Mouse (Mus musculus) heart, embryonic 14.5 days (tissue): ENCODE data around the gene Ybx2. TPM values are rescaled to one million over a fixed set of nuclear protein-coding genes. Genes with fewer than 3 reads are reported as not detected.
A peak's percentile ranks its signal among the peaks of the same experiment; 100 is the strongest.

Experiments
- ATAC-seq: fragments of 200-750 bp; cut with Nextera tagmentation; 2 replicates; pipeline ENCODE4 v1.8.0; 2017; ENCODE audit warnings: low read depth, moderate TSS enrichment; ENCODE audit not compliant: insufficient number of reproducible peaks, insufficient read depth, low FRiP score
- H3K27ac ChIP-seq, 2 experiments: fragments of 200-500 bp in 1 of 2; fragments of 300-500 bp in 1 of 2; sonication (generic) in 1 of 2; replicated peaks in 1 of 2; 2 replicates each; pipeline ENCODE4 v1.5.1; 2012 to 2014; ENCODE audit warnings: low read depth in 2 of 2, low read length in 2 of 2, control low read depth in 1 of 2, mild to moderate bottlenecking in 1 of 2, mixed read lengths in 1 of 2; ENCODE audit not compliant: control insufficient read depth in 1 of 2, insufficient read depth in 1 of 2
- H3K27me3 ChIP-seq: fragments of 300-500 bp; sonication (generic); 2 replicates; pipeline ENCODE4 v1.6.1; 2014; ENCODE audit warnings: mild to moderate bottlenecking, low read length, control low read depth; ENCODE audit not compliant: control insufficient read depth, insufficient read depth
- H3K36me3 ChIP-seq: fragments of 300-500 bp; sonication (generic); 2 replicates; pipeline ENCODE4 v1.6.1; 2014; ENCODE audit warnings: mild to moderate bottlenecking, control low read depth, low read length, mixed read lengths; ENCODE audit not compliant: control insufficient read depth, insufficient read depth
- H3K4me1 ChIP-seq, 2 experiments: fragments of 200-500 bp in 1 of 2; fragments of 300-500 bp in 1 of 2; sonication (generic) in 1 of 2; 2 replicates each; pipeline ENCODE4 v1.6.1; 2012 to 2014; ENCODE audit warnings: low read length in 2 of 2, control low read depth in 1 of 2, mixed read lengths in 1 of 2; ENCODE audit not compliant: control insufficient read depth in 2 of 2, insufficient read depth in 2 of 2
- H3K4me2 ChIP-seq: fragments of 300-500 bp; sonication (generic); 2 replicates; pipeline ENCODE4 v1.6.1; 2014; ENCODE audit warnings: mild to moderate bottlenecking, low read length
- H3K4me3 ChIP-seq, 2 experiments: fragments of 200-500 bp in 1 of 2; fragments of 300-500 bp in 1 of 2; sonication (generic) in 1 of 2; 2 replicates each; pipeline ENCODE4 v1.5.1; 2012 to 2014; ENCODE audit warnings: low read length in 2 of 2, mild to moderate bottlenecking in 2 of 2, control low read depth in 1 of 2, low read depth in 1 of 2, moderate library complexity in 1 of 2; ENCODE audit not compliant: control insufficient read depth in 1 of 2, insufficient read depth in 1 of 2
- H3K9ac ChIP-seq: fragments of 300-500 bp; sonication (generic); 2 replicates; pipeline ENCODE4 v1.6.1; 2014; ENCODE audit warnings: mild to moderate bottlenecking, low read length
- H3K9me3 ChIP-seq: fragments of 300-500 bp; sonication (generic); 2 replicates; pipeline ENCODE4 v1.6.1; 2016; ENCODE audit warnings: low read length, control low read depth; ENCODE audit not compliant: control insufficient read depth
- WGBS: fragments of 180-500 bp; shearing (Covaris S2); extraction: QIAGEN DNeasy Blood & Tissue Kit; methylation state at CpG from one replicate; pipeline ENCODE4 v1.1.7; 2014; 5-methylcytosine and 5-hydroxymethylcytosine counted together
- polyA plus RNA-seq: library from polyadenylated mRNA; unstranded; fragments of >200 nt; fragmentation: Nextera tagmentation; extraction: Ambion mirVana; gene quantifications from 2 replicates; pipeline ENCODE4 v1.2.1, GENCODE M21; 2014

The Ybx2 gene
- polyA plus RNA-seq, 1 experiment from 2014 or later, result 7.3 TPM

DNA sequence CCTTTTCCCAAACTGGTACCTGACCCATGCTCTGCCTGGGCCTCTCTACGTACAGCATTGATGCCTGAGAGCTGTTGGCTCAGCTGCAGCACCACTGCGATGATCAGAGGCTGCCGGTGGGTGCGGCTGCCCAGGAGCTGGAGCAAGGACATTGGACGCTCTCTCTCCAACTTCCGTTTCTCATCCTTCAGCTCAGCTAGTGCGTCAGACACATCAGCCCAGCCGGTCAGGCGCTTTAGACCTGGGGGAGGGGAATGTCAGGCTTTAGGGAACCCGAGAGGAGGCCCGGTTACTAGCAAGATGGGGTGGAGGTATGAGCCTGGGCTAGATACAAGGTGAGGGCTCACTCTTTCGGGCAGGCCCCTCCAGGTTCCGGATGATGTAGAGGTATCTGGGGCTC is 9.6 kb downstream of the Ybx2 start:
- Histone ChIP-seq H3K27ac (no peak overlapping the region), H3K9ac (no peak overlapping the region), H3K4me2 (no peak overlapping the region), H3K4me1 (peaks cover 9 to 13% of the 10 kb centered on the region in 2 experiments), H3K4me3 (no peak overlapping the region), H3K27me3 (no peaks in the 10 kb centered on the region), H3K9me3 (no peaks in the 10 kb centered on the region), H3K36me3 (peaks cover 45% of the 10 kb centered on the region)
- 74% methylated on average over 13 of the region's 13 CpGs for WGBS
- ATAC-seq, result no peak

DNA sequence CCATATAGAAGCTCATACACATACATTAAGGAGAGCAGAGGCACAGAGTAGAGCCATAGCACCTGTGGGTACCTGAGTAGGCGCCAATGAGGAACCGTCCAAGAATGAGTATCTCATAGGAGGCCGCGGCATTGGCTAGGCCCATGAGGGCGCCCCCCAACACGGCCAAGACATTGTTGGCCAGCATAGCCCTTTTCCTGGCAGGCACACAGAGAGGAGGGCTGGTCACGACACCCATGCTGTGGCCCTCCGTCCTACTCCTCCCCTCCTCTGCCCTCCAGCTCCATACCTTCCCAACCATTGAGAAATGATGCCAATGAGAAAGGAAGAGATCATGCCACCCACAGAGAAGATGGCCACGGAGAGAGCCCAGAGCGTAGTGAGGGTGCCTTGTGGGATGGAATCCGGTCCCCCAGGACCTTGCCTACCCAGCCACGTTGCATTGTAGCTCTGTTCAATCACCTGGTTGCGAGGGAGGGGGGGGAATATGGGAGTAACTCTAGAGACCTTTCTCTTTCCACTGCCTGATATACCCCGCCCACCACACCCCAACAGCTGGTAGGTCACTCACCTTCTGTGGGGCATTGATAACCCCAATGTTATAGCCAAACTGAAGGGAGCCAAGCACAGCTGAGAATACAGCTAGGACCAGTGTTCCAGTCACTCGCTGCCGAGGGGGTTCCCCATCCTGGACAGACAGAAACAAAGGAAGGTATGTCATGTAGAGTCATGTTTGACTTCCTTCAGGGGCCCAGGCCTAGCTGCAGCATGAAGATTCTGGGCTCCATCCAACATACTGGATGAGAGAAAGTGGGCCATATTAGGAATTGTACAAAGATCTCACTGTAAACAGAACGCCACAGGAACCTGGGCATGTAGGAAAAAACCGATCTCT is 10.6 kb downstream of the Ybx2 start:
- H3K4me3 ChIP-seq, result peak overlapping the region; percentile 63 to 73; a peak in 2 of 4 replicates
- peaks cover 9 to 13% of the 10 kb centered on the region in 2 experiments for H3K4me1 ChIP-seq
- WGBS, result 82% methylated on average over 18 of the region's 18 CpGs
- peak overlapping the region; percentile 83 for H3K4me2 ChIP-seq
- peaks cover 45% of the 10 kb centered on the region for H3K36me3 ChIP-seq
- peak overlapping the region; percentile 96 to 99 for H3K27ac ChIP-seq
- H3K9me3 ChIP-seq, result no peaks in the 10 kb centered on the region
- H3K27me3 ChIP-seq, result no peaks in the 10 kb centered on the region
- ATAC-seq, result no peak
- peak overlapping the region; percentile 75 for H3K9ac ChIP-seq

DNA sequence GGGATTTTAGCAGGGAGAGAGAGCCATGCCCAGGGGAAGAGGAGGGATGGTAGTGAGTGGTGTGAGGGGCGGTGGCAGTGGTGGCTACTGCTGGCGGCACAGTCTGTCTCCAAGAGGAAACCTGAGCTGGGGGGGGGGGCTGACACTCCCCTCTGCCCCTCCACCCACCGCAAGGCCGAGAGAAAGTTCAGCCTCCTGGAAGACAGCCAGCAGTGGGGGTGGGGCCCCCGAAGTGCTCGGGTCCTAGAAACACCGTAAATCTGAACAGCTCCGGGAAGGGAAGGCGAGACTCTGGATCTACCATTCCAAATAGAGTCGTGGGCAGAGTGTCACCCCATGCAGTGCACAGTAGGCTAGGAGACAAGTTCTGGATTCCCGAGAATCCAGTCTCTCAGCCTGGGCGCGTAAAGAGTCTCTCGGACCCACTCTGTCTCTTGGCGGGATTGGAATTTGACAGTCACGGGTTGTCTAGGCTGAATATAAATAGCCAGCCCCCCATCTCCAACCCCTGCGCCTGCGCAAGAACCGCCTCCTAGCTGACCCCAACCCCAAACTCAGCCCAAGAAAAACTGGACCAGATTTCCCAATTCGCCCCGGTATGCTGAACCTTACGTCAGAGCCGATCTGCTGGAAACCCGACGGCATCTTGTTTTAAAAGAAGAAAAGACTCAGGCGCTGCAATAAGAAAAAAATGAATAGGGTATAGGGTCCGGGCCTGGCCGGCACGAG is 11.9 kb downstream of the Ybx2 start:
- Histone ChIP-seq H3K9me3 (no peaks in the 10 kb centered on the region), H3K4me3 (peak overlapping the region; percentile 63 to 73), H3K4me2 (peak overlapping the region; percentile 83), H3K27ac (peak overlapping the region; percentile 96 to 99), H3K9ac (peak overlapping the region; percentile 75), H3K4me1 (peaks cover 9 to 13% of the 10 kb centered on the region in 2 experiments), H3K27me3 (no peaks in the 10 kb centered on the region; the same call in 1 of the 2 replicates), H3K36me3 (peaks cover 40% of the 10 kb centered on the region)
- 2% methylated on average over 29 of the region's 29 CpGs for WGBS
- peak; percentile 64 for ATAC-seq

DNA sequence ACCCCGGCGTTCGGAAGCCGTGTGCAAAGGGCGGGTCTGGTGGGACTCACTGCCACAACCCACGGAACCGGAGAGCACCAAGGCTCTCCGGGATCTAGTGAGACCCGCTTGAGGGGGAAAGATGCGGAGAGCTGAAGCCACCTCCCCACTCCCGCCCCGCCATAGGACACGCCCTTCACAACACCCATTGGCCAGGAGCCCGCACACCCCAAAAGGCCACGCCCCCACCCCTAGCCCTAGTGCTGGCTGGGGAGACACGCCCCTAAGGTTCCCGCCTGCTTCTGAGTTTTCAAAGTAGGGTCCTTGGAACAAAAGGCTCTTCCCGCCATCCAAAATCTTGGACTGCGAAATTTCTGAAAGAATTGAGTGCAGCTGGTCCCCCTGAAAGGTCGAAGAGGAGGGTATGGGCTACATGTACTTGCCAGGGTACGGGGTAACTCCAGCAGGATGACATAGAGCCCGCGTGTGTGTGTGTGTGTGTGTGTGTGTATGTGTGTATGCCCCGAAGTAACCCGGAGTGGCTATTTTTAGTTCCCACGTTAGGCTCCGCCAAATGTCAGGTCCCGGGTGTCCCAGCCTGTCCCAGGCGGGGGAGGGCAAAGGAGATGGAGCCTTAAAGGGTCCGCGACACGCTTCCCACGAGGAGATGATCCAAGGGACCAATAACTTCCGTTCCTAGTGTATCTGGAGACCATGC is 12.6 kb downstream of the Ybx2 start, which contains the start of gene Slc2a4:
Slc2a4 (minus strand) TSS at position 123 of the 697 bp plus-strand sequence.
- Histone ChIP-seq H3K9ac (peak within 1 kb of the TSS; percentile 75), H3K9me3 (no peaks in the 10 kb centered on the region), H3K4me2 (peak within 1 kb of the TSS; percentile 83), H3K27me3 (no peaks in the 10 kb centered on the region; the same call in 1 of the 2 replicates), H3K4me3 (peak within 1 kb of the TSS; percentile 63 to 73), H3K4me1 (peaks cover 9 to 15% of the 10 kb centered on the region in 2 experiments), H3K36me3 (peaks cover 33% of the 10 kb centered on the region), H3K27ac (peak within 1 kb of the TSS; percentile 96 to 99)
- under 1% methylated on average over 34 of the region's 34 CpGs for whole genome bisulfite sequencing
- ATAC-seq, result peak; percentile 92

DNA sequence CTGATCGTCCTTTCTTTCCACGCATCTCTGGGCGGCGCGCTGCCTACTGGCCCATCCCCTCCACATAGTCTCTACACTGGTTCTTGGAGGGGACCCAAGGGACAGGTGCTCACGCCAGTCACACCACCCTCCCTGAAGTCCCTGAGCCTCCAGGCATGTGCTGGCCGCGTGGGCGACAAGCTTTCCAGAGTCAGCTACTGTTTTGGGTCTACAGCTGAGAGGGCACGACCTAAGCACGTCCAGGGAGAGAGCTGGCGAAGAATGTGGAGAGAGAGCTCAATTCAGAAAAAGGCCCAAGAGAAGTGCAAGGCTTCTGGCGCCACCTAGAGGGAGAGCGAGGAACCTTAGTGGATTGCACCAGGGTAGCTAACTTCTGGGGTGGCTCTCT is 13.2 kb downstream of the Ybx2 start:
- Histone ChIP-seq H3K27me3 (no peaks in the 10 kb centered on the region; the same call in 1 of the 2 replicates), H3K4me1 (peaks cover 9 to 20% of the 10 kb centered on the region in 2 experiments), H3K36me3 (peaks cover 28% of the 10 kb centered on the region), H3K27ac (peak overlapping the region; percentile 73 to 96), H3K4me3 (peak overlapping the region; percentile 63 to 73), H3K4me2 (peak overlapping the region; percentile 83), H3K9ac (peak overlapping the region; percentile 75), H3K9me3 (no peaks in the 10 kb centered on the region)
- under 1% methylated on average over 14 of the region's 14 CpGs for WGBS
- no peak for ATAC-seq

DNA sequence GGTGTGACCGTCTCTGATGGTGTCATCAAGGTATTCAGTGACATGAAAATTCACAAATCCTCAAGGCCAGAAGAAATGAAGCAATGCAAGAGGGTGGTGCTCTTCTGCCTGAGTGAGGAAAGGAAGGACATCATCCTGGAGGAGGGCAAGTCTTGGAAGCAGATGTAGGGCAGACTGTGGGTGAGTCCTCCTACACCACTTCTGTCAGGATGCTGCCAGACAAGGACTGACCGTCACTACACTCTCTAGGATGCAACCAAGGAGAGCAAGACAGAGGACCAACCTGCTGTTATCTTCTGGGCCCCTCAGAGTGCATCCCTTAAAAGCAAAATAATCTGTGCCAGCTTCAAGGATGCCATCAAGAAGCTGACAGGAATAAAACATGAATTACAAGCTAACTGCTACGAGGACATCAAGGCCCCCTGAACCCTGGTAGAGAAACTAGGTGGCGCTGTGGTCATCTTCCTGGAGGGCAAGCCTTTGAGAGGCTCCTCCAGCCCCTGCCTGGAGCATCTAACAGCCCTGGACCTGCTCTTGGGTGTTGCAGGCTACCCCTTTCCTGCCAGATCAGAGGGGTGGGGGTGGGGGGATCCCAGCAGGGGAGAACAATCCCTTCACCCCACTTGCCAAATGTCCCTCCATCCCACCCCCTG is 15.3 kb downstream of the Ybx2 start:
- Histone ChIP-seq H3K9ac (no peak overlapping the region), H3K4me3 (no peak overlapping the region), H3K36me3 (peaks cover 7% of the 10 kb centered on the region), H3K27ac (no peak overlapping the region), H3K4me1 (peaks cover 9 to 20% of the 10 kb centered on the region in 2 experiments), H3K4me2 (no peak overlapping the region), H3K9me3 (no peaks in the 10 kb centered on the region), H3K27me3 (no peaks in the 10 kb centered on the region; the same call in 1 of the 2 replicates)
- ATAC-seq, result no peak
- WGBS, result 37% methylated on average over 4 of the region's 4 CpGs

DNA sequence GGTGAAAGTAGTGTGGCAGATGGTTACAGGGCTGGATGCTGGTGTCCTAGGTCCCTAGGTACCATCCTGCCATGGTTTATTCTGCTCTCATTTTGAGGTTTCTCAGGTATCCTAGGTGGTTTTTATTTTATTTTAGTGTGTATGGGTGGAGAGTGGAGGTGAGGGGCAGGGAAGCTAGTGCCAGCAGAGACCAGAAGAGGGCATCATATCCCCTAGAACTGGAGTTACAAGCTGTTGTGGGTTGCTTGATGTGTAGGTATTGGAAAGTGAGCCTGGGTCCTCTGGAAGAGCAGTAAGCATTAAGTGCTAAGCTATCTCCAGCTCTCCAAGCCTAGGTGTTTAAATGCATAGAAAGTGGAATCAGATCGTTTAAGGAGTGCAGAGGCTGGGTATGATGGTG is 16.7 kb downstream of the Ybx2 start:
- H3K36me3 ChIP-seq, result no peaks in the 10 kb centered on the region
- no peak overlapping the region for H3K27ac ChIP-seq
- H3K27me3 ChIP-seq, result no peaks in the 10 kb centered on the region; the same call in 1 of the 2 replicates
- no peaks in the 10 kb centered on the region for H3K9me3 ChIP-seq
- WGBS, result 54% methylated on average over 1 of the region's 1 CpGs
- no peak for ATAC-seq
- no peak overlapping the region for H3K4me2 ChIP-seq
- no peak overlapping the region for H3K9ac ChIP-seq
- peaks cover 5 to 11% of the 10 kb centered on the region in 2 experiments for H3K4me1 ChIP-seq
- no peak overlapping the region for H3K4me3 ChIP-seq
